Mouse (Mus musculus): ENCODE measurements around the gene Bahcc1. TPM values are rescaled to one million over a fixed set of nuclear protein-coding genes. Genes with fewer than 3 reads are reported as not detected.

The Bahcc1 gene
- polyA plus RNA-seq, 1 experiment from 2014 or later = 8.2 TPM

- Histone ChIP-seq H3K4me3 (replicated peaks; ENCODE audit: low read depth, low read length) (no peak overlapping the region), H3K4me2 (ENCODE audit: low read length) (no peak overlapping the region), H3K9ac (ENCODE audit: low read depth, low read length) (no peak overlapping the region), H3K9me3 (replicated peaks; ENCODE audit: low read length) (no peaks in the 10 kb centered on the region), H3K36me3 (ENCODE audit: insufficient read depth, low read length) (peaks cover 22% of the 10 kb centered on the region), H3K4me1 (replicated peaks; ENCODE audit: insufficient read depth, low read length) (peaks cover 21% of the 10 kb centered on the region), H3K27me3 (ENCODE audit: insufficient read depth, low read length) (no peaks in the 10 kb centered on the region), H3K27ac (no peak overlapping the region)
- ATAC-seq (replicated peaks; ENCODE audit: low FRiP score, low read depth) (no peak), DNase-seq (ENCODE audit: low spot score) (no peak)
- WGBS = 91% methylated on average over 2 of the region's 3 CpGs
- no peak for TF ChIP-seq CTCF (IDR thresholded peaks at IDR 0.05; ENCODE audit: low read depth)
Observed at GRCm38 (mm10) chr11:120267676-120268075, 34.9 kb downstream of the Bahcc1 start.

GRCm38 (mm10) chr11:120268195-120268967 is 35.6 kb downstream of the Bahcc1 start:
- no peak overlapping the region for H3K9ac ChIP-seq (ENCODE audit: low read depth, low read length)
- H3K27ac ChIP-seq = no peak overlapping the region
- peaks cover 21% of the 10 kb centered on the region for H3K4me1 ChIP-seq (replicated peaks; ENCODE audit: insufficient read depth, low read length)
- peaks cover 24% of the 10 kb centered on the region for H3K36me3 ChIP-seq (ENCODE audit: insufficient read depth, low read length)
- H3K4me2 ChIP-seq (ENCODE audit: low read length) = no peak overlapping the region
- no peak for DNase-seq (ENCODE audit: low spot score)
- WGBS = 85% methylated on average over 10 of the region's 10 CpGs
- peak; percentile 33; the same call in 1 of the 2 replicates for TF ChIP-seq CTCF (IDR thresholded peaks at IDR 0.05; ENCODE audit: low read depth)
- ATAC-seq (replicated peaks; ENCODE audit: low FRiP score, low read depth) = no peak
- H3K4me3 ChIP-seq (replicated peaks; ENCODE audit: low read depth, low read length) = no peak overlapping the region
- H3K27me3 ChIP-seq (ENCODE audit: insufficient read depth, low read length) = no peaks in the 10 kb centered on the region
- no peaks in the 10 kb centered on the region for H3K9me3 ChIP-seq (replicated peaks; ENCODE audit: low read length)

GRCm38 (mm10) chr11:120269007-120269406 is 36.3 kb downstream of the Bahcc1 start:
- peaks cover 23% of the 10 kb centered on the region for H3K36me3 ChIP-seq (ENCODE audit: insufficient read depth, low read length)
- DNase-seq (ENCODE audit: low spot score) (no peak), ATAC-seq (replicated peaks; ENCODE audit: low FRiP score, low read depth) (no peak)
- H3K27me3 ChIP-seq (ENCODE audit: insufficient read depth, low read length) = no peaks in the 10 kb centered on the region
- no peak overlapping the region for H3K9ac ChIP-seq (ENCODE audit: low read depth, low read length)
- H3K27ac ChIP-seq = no peak overlapping the region
- H3K4me3 ChIP-seq (replicated peaks; ENCODE audit: low read depth, low read length) = no peak overlapping the region
- H3K4me1 ChIP-seq (replicated peaks; ENCODE audit: insufficient read depth, low read length) = peaks cover 17% of the 10 kb centered on the region
- TF ChIP-seq CTCF (IDR thresholded peaks at IDR 0.05; ENCODE audit: low read depth) = no peak
- no peak overlapping the region for H3K4me2 ChIP-seq (ENCODE audit: low read length)
- no peaks in the 10 kb centered on the region for H3K9me3 ChIP-seq (replicated peaks; ENCODE audit: low read length)
- 67% methylated on average over 3 of the region's 3 CpGs for WGBS

GRCm38 (mm10) chr11:120269498-120270104 is 36.9 kb downstream of the Bahcc1 start:
- peaks cover 11% of the 10 kb centered on the region for H3K4me1 ChIP-seq (replicated peaks; ENCODE audit: insufficient read depth, low read length)
- no peak overlapping the region for H3K9ac ChIP-seq (ENCODE audit: low read depth, low read length)
- DNase-seq (ENCODE audit: low spot score) = peak; percentile 47
- 0 out of 2 replicates have a peak, but pooled peaks have one; percentile 23 for ATAC-seq (replicated peaks; ENCODE audit: low FRiP score, low read depth)
- H3K9me3 ChIP-seq (replicated peaks; ENCODE audit: low read length) = no peaks in the 10 kb centered on the region
- no peak overlapping the region for H3K4me2 ChIP-seq (ENCODE audit: low read length)
- H3K36me3 ChIP-seq (ENCODE audit: insufficient read depth, low read length) = peaks cover 24% of the 10 kb centered on the region
- TF ChIP-seq CTCF (IDR thresholded peaks at IDR 0.05; ENCODE audit: low read depth) = no peak
- 34% methylated on average over 8 of the region's 8 CpGs for WGBS
- no peak overlapping the region for H3K27ac ChIP-seq
- no peaks in the 10 kb centered on the region for H3K27me3 ChIP-seq (ENCODE audit: insufficient read depth, low read length)
- no peak overlapping the region for H3K4me3 ChIP-seq (replicated peaks; ENCODE audit: low read depth, low read length)

GRCm38 (mm10) chr11:120279335-120279734 is 46.6 kb downstream of the Bahcc1 start:
- Histone ChIP-seq H3K27me3 (ENCODE audit: insufficient read depth, low read length) (no peaks in the 10 kb centered on the region), H3K4me1 (replicated peaks; ENCODE audit: insufficient read depth, low read length) (peaks cover 10% of the 10 kb centered on the region), H3K27ac (no peak overlapping the region), H3K9me3 (replicated peaks; ENCODE audit: low read length) (no peaks in the 10 kb centered on the region), H3K4me2 (ENCODE audit: low read length) (no peak overlapping the region), H3K36me3 (ENCODE audit: insufficient read depth, low read length) (peaks cover 51% of the 10 kb centered on the region; the same call in 1 of the 2 replicates), H3K9ac (ENCODE audit: low read depth, low read length) (0 out of 2 replicates have a peak overlapping the region, but pooled peaks have one; percentile 4), H3K4me3 (replicated peaks; ENCODE audit: low read depth, low read length) (no peak overlapping the region)
- DNase-seq (ENCODE audit: low spot score) = no peak
- no peak for TF ChIP-seq CTCF (IDR thresholded peaks at IDR 0.05; ENCODE audit: low read depth)
- 81% methylated on average over 11 of the region's 11 CpGs for WGBS
- no peak for ATAC-seq (replicated peaks; ENCODE audit: low FRiP score, low read depth)

- Histone ChIP-seq H3K4me2 (ENCODE audit: low read length) (no peak overlapping the region), H3K27me3 (ENCODE audit: insufficient read depth, low read length) (no peaks in the 10 kb centered on the region), H3K27ac (peak overlapping the region; percentile 8; the same call in 1 of the 2 replicates), H3K36me3 (ENCODE audit: insufficient read depth, low read length) (peaks cover 53% of the 10 kb centered on the region; the same call in 1 of the 2 replicates), H3K4me1 (replicated peaks; ENCODE audit: insufficient read depth, low read length) (peaks cover 10% of the 10 kb centered on the region), H3K4me3 (replicated peaks; ENCODE audit: low read depth, low read length) (no peak overlapping the region), H3K9me3 (replicated peaks; ENCODE audit: low read length) (no peaks in the 10 kb centered on the region), H3K9ac (ENCODE audit: low read depth, low read length) (no peak overlapping the region)
- DNase-seq (ENCODE audit: low spot score) = peak; percentile 65
- 37% methylated on average over 25 of the region's 25 CpGs for WGBS
- ATAC-seq (replicated peaks; ENCODE audit: low FRiP score, low read depth) = peak; percentile 49; the same call in 1 of the 2 replicates
- peak; percentile 69 for TF ChIP-seq CTCF (IDR thresholded peaks at IDR 0.05; ENCODE audit: low read depth)
Observed at GRCm38 (mm10) chr11:120280281-120280773, 47.6 kb downstream of the Bahcc1 start.

Data from kidney, postnatal 0 days (tissue).